Mouse (Mus musculus) urinary bladder, postnatal 4 days (tissue): ENCODE data around the gene Adrm1.
"Not testable (repeated sequence)": the region's sequence is repeated elsewhere in the genome, so short reads cannot be mapped to it uniquely, and the experiment has no call there.

Experiments
- DNase-seq, 2 experiments: peaks; one replicate each; pipeline ENCODE4 v3.0.0; 2021 to 2022; ENCODE audit warnings: low spot score in 2 of 2

Adrm1 gene

DNA sequence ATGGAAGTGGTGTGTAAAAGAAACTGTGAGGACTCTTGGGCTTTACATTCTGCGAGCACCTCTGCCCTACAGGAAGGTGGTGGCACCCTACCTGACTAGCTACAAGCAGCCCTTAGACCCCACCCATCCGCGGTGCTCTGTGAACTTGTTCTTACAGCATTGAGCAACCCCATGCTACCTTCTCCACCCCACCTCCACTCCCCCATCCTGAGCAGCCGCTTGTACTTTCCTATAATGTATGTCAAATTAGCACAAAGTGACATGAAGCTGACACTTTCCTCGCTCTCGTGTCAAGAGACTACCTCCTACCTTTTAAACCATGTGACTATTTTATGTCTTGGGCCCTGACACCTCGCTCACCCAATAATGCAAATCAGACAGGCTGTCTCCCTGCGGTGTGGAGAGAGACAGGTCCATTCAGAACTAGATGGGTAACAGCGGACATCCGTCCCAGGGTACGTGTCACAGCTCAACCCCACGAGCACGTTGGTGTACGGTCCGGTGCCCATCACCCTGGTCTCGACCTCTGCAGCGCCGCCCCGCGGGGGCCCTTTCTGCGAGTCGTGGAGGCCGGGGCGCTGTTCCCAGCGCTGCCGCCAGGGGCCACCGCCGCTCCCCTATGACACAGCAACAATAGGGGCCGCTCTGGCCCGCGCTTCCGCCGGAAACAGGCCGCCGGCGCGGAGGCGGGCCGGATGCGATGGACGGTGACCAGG, at the start of gene Adrm1:
Adrm1 (plus strand) TSS at position 680 of the 716 bp plus-strand sequence.
- DNase-seq: peak; percentile 97 to 98

DNA sequence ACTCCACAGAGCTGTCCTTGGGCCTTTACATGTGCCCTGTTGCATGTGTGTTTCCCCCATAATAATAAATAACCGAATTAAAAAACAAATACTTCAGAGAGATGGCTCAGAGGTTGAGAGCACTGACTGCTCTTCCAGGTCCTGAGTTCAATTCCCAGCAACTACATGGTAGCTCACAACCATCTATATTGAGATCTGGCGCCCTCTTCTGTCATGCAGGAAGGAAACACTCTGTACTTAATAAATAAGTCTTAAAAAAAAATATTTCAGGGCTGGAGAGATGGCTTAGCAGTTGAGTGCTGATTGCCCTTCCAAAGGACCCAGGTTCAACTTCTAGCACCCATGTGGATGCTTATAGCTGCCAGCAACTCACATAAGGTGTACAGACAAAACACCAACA, 47.1 kb upstream of the Adrm1 start:
- no peak for DNase-seq

DNA sequence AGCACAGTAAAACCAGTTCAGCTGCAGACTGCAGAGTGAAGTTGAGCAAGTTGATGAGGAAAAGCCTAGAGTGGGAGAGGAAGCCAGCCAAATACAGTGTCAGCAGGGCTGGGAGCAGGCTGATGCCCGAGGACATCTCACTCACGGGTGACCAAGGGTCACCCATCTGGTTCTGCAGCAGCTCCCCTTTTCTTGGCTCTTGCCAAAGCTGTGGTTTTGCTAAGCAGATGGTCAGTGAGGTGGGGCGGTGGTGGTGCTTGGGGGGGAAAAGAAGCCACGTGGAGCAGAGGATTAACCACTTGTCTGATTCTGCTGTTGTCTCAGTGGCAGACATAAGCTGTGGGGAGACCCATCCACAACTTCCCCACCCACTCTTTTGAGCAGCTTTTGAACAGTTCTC, 45.1 kb upstream of the Adrm1 start:
- DNase-seq: peak in 1 of 2 experiments; percentile 48

DNA sequence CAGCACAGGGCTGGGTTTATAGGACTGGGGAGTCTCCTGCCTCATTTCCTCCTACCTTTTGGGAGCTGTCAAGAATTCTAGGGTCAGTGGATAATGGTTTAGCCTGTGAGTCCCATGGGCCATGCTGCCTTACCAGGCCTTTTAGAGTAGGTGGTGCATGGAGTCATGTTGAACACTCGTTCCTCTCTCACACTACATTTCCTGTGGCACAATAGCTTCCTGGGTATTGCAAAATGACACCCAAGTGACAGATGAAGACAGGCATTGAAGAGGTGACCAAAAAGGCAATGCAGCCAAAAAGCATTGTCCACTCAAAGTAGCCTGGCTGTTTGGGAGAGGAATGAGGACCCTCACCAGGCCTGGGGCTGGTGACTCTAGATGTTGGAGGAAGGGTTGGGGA, 43.6 kb upstream of the Adrm1 start:
- DNase-seq: no peak

DNA sequence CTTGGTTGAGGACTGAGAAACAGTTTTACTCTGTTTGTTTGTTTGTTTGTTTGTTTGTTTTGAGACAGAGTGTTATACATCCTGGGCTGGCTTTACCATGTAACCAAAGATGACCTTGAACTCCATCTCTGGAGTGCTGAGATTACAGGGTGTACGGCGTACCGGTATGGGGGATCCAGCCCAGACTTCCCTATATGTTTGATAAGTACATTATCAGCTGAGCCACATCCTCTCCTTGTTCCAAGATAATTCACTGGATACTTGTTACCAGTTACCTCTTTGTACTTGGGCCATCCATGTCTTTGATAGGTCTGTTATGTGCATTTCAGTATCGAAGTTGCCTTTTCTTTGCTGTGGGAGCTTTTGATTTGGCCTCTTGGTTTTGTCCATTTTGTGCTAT, 38.1 kb upstream of the Adrm1 start:
- DNase-seq: no peak

DNA sequence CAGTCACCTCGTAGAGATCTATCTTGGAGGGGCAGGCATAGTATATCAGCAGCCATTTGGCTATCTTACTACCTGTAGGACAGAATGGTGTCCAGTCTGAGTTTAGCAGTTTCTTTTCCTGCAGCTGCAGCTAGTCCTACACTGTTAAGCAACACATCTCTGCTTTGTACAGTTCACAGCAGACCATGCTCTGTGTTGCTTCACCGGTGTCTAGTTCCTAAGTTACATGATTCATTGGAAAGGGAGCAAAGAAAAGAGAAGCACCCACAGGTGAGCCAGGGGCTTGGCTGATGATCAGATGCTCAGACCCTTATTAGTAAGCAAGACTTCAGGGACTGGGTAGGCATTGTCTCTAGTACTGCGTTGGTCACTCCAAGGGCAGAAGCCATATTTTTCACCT, 37.4 kb upstream of the Adrm1 start:
- DNase-seq: no peak

DNA sequence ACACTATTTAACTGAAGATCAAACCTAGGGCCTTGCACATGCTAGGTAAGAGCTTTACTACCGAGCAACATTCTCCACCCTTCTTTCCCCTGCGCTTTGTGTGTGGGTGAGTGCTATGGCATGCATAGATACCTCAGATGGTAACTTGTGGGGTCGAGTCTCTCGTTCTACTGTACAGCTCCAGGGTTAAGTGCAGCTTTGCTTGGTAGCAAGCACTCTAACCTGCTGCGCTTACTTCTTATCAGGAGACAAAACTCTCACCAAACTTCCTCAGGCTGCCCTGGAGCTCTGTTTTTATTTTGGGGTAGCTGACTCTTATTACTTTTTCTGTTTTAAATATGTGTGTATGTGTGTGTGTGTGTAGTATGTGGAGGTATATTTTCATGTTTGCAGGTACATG, 35.9 kb upstream of the Adrm1 start:
- DNase-seq: no peak

DNA sequence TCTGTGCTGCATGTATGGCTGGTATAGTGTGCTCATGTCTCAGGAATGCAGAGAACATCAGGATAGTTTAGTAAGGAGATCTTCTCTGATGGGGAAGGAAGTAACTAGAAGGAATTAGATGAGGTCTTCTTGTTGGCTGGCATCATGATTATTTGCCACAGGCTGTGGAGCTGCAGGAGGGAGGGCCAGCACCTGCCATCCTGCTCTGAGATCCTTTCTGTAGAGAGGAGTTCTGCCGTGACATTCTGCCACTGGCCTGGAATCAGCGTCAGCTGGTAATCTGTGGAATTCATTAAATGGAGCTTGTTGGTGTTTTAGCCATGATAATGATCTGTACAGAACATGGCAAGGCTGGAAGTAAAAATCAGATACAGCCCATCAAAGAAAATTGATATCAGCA, 25.2 kb upstream of the Adrm1 start:
- DNase-seq: no peak

DNA sequence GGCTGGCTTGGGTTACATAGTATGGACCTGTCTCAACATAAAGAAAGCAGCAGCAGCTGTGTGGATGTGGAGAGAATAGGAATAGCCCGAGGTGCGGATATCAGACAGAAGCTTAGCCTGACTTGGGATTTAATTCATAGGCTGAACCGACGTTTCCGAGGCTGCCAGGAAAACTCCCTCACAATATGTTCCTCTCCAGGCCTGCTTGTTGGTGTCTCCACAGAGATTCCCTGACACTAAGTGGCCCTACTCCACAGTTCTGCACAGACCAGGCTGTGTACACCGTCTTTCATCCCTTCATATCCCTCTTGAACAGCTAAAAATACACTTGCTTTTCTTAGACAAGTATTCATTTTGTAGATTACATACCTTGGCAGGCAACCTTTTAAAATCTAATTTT, 23.9 kb upstream of the Adrm1 start:
- no peak for DNase-seq

DNA sequence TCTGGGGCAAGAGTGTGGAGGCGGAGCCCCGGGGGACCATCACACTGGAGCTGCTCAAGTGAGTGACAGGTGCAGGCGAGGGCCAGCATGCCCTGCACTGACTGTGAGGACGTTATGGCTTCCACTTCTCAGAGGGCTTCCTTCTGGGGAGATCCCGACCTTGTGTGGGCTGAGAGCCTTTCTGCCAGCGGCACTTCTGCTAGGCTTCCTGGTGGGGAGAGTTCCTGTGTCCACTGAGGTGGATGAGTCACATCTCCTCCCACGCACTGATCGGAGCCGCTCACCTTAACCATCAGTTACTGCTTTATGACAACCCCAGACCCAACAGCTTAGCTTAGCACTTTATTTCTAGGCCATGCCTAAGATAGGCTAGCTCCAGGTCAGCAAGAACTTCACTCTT, 22.7 kb upstream of the Adrm1 start:
- no peak for DNase-seq

DNA sequence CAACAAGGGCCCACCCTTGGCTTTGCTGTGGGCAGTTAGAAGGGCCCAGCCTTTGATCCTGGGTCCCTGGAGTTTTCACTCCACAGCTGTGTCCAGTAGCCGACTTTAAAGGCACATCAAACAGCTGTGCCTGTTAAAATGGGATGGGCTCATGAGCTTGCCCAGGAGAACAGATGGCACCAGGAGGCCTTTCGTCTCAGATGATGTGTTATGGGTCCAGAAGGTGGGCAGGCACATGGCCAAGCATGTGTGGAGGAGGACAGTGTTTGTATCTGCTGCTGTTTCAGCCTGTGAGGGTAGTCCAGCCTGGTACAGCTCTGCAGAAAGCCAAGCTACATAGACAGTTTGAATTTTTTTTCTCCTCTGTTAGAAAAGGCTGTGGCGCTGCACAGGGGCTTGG, 16.5 kb upstream of the Adrm1 start:
- DNase-seq: no peak

DNA sequence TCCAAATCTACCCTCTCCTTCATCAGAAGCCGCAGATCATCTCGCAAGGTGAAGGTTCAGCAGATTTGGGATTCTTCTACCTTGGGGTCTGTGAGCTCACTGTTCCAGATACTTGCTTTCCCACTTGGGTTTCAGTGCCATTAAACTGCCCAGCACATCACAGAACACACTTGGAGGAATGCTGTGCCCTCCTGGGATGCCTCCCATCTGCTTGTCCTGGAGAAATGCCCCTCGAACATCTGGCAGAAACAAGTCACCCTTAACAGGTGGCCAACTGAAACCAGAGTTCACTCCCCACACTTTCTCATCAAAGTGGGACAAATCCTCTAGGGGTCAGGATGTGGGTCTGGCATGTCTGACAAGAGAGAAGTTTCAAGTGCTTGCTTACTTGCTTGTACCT, 12.7 kb upstream of the Adrm1 start:
- no peak for DNase-seq

DNA sequence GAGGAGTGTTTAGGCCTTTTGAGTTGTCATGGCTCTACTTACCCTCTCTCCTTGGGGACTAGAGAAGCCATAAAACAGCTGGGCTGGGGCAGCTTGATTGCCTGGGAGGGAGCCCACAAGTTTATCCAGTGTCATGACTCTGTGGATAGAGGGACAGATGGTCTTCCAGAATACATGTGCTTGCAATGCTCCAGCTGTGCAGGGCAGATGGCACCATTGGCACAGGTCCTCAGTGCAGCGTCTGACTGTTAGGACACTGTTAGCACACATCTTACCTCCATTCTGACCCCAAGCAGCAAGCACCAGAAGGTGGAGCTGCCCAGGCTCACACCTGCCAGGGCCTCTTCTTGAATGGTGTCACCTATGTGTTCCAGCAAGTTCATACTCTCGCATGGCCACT, 5.4 kb upstream of the Adrm1 start:
- no peak for DNase-seq

DNA sequence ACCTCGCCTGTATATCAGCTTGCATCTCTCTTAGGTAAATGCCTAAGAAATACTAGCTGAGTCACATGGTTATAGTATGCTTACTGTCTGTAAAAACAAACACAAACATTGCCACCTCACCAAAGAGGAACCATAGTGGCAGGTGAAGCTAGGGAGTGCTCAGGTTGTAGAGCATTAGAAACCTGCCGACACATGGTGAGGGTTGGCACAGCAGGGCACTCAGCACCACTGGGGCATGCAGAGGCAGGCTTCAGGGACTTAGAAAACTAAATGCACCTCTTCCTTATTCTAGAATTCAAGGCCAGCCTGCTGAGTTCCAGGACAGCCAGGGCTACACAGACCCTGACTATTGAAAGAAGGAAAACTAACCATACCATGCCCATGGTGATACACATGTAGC, 4.4 kb upstream of the Adrm1 start:
- DNase-seq: no peak

DNA sequence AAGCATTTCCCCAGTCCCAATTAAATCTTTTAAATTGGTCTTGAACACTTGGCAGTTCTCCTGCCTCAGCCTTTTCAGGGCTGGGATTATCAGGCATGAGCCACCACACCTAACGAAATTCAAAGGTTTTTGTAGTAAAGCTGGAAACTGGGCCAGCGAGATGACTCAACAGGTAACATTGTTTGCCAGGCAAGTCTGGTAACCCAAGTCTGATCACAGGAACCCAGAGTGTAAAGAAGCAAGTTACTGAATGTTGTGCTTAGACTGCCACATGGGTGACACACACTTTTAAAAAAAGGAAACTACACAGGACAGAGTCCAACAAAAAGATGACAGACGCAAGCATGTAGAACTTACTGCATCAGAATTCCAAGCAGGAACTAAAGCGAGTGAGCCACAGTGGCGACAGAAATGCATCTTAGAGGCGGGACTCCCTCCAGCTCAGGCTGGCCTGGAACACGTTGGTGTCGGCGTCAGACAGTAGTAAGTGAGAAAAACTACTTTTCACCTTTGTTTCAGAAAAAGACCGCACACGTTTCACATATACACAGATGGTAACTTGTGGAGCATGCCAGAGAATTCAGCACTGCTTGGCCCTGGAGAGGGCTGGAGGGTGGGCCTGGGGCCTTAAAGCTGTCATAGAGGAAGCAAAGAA, 1.0 kb upstream of the Adrm1 start:
- DNase-seq: no peak

DNA sequence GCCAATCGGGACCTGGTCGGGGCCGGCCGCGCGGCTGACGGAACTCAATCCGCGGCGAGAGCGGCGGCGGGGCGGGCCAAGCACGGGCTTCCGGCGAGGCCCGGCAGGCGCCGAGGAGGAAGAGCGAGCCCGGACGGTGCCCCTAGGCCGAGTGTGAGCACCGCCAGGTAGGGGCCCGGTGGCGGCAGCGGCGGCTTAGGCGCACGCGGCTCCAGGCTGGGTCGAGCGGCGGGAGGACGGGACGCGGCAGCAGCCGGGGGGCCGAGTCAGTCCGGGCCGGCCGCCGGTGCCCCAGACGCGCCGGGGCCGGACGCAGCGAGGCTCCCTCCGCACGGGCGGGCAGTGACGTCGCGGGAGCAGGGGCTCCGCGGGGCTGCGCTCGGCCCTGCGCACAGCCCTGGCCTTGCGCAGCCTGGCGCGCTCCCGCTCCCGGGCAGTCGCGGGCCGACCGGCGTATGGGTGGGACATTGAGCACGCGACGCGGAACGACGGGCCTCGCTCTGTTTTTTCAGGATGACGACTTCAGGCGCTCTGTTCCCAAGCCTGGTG, 311 bp downstream of the Adrm1 start:
- DNase-seq: no peak

DNA sequence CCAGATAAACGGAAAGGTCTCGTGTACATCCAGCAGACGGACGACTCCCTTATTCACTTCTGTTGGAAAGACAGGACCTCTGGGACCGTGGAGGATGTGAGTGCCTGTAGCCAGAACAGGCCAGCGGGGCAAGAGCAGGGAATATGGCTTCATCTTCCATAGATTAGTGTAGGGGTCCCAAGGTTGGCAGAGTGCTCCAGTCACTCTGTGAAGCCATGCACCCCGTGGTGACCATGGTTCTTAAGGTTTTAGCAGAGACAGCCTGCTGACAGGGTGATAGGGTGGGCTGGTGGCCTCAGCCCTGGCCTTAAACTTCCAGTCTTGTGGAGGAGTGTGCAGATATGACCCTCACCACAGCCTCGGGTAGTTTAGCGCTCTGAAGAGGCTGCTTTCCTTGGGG, 867 bp downstream of the Adrm1 start:
- no peak for DNase-seq

DNA sequence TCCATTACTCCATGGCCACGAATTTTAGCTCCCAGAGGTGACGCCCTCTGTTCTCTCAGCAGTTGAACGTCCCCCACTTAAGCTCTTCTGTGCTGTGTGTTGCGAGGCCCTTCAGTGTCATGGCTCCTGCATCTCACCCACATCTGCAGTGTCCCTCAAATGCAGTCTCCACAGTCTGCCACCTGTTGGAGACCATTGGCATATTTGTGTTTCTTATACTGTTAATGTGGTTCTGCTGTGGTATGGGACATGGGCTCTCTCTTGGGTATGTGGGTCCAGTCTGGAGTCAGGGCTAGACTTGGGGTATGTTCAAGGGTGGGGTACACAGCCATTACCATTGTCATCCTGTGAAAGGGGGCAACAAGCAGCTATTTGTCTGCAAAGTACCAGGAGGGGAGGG, 1.9 kb downstream of the Adrm1 start:
- no peak for DNase-seq

DNA sequence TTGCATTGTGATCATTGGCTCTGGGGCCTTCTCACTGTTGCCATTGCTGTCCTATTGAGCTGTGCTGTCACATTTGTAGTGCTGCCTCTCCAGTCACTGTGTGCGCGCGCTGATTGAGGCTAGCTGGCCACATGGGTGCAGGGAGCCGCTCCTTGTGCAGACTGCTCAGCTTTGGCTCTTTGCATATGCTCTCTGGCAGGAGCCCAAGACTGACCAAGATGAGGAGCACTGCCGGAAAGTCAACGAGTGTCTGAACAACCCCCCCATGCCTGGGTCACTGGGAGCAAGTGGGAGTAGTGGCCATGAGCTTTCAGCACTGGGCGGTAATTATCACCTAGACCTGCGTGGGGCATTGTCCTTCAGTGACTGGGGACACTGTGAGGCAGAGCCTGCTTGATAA, 2.4 kb downstream of the Adrm1 start:
- not testable (repeated sequence) for DNase-seq

DNA sequence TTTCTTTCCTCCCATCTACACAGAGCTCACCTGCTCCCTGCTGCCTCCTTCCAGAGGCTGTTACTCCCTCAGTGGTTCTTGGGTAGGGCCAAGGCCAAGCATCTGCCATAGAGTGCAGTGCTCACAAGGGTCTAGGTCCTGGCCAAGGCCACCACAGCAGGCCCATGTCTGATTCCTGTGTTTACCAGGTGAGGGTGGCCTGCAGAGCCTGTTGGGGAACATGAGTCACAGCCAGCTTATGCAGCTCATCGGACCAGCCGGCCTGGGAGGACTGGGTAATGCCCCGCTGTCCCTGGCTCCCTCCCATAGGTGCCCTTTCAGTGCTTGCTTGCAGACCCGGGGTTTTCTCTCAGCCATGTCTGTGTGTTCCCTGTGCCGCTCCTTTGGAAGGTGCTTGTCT, 2.8 kb downstream of the Adrm1 start:
- no peak for DNase-seq

DNA sequence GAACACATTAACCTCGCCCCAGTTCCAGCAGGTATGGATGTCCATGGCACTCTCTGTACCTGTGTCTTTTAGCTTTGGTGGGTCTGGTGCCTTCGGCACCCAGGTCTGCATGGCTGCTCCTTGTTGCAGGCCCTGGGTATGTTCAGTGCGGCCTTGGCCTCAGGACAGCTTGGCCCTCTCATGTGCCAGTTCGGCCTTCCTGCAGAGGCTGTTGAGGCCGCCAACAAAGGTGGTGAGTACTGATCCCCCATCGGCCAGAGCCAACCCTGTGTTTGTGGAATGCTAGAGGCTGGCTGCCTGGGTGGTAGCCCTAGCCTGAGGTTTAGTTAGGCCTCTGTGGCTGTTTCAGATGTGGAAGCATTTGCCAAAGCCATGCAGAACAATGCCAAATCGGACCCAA, 4.4 kb downstream of the Adrm1 start:
- DNase-seq: no peak

DNA sequence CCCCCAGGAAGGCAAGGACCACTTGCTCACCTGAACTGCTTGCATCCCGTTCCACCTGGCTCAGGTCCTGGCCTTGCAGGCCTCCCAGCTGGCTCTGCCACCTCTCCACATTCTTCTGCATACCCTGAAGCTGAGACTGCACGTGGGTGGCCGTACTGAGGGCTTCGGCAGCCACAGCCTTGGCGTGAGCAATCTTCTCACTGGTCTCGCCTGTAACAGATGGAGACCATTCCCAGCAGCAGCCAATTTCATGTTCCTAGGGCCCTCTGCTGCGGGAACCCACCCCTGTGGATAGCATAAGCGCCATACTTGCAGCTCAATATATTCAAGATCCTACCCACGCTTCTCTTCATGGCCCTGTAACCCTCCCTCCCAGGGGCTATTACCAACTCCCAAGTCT, 10.3 kb downstream of the Adrm1 start:
- DNase-seq: no peak

DNA sequence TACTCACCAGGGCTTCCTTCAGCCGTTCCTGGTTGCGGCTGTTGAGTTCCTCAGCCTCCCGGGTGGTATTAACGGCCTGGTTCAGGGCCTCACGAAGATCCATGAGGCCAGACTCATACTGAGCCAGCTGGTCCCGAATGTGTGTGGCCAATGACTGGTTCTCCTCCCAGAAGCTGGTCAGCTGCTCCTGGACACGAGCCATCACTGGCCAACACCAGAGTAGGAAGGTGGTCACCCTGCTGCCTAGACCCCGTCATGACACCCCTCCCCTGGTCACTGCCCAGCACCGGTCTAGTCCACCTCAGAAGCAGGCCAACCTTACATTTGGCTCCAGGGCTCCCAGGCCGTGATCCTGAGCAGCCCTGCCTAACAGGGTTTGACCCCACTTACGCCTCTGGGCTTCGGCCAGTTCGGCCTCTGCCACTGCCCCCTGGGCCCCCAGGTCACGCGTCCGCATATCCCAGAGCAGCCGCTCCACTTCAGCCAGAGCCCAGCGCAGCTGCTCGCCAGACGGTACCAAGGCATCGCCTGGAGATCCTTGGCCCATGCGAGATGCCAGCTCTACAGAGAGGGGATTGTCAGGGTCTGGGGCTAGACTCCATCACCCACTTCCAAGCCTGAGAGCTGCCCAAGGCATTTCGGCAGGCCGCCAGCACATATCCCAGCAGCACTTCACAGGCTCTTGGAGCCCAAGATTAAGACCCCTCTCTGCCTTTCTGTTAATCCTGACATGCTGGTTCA, 12.9 kb downstream of the Adrm1 start:
- DNase-seq: no peak
